Mouse (Mus musculus) heart, adult 8-10 months (tissue): ENCODE measurements around the gene Ifi35. TPM values are rescaled to one million over a fixed set of nuclear protein-coding genes. Genes with fewer than 3 reads are reported as not detected.
"Not testable (repeated sequence)": the region's sequence is repeated elsewhere in the genome, so short reads cannot be mapped to it uniquely, and the experiment has no call there.

ENCODE experiments used
- DNase-seq: peaks from one replicate; pipeline ENCODE4 v3.0.0; 2022; ENCODE audit warnings: low spot score
- total RNA-seq, 4 experiments: library from RNA; stranded (reverse); gene quantifications; 2 replicates each; pipeline ENCODE4 v1.2.4; 2022

The Ifi35 gene
- total RNA-seq, 4 experiments from 2014 or later: 13.4 to 14.6 (median 13.9) TPM

DNA sequence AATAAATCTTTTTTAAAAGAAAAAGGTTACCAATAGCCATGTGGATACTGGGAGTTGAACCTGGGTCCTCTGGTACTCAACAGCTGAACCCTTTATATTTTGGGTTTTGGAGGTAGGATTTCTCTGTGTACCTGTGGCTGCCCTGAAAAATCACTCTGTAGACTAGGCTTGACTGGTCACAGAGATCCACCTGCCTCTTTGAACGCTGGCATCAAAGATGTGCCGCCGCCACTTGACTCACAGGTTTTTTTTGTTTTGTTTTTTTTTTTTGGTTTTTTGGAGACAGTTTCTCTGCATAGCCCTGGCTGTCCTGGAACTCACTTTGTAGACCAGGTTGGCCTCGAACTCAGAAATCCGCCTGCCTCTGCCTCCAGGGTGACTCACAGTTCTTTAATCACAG lies 421 bp upstream of the Ifi35 start:
- DNase-seq: no peak

GRCm38 (mm10) chr11:101448899-101449298 lies 692 bp downstream of the Ifi35 start:
- DNase-seq: no peak

- DNase-seq: not testable (repeated sequence)
Measured at GRCm38 (mm10) chr11:101449596-101449995, 1.4 kb downstream of the Ifi35 start.

- no peak for DNase-seq
Measured at GRCm38 (mm10) chr11:101450394-101450793, 2.2 kb downstream of the Ifi35 start.

DNA sequence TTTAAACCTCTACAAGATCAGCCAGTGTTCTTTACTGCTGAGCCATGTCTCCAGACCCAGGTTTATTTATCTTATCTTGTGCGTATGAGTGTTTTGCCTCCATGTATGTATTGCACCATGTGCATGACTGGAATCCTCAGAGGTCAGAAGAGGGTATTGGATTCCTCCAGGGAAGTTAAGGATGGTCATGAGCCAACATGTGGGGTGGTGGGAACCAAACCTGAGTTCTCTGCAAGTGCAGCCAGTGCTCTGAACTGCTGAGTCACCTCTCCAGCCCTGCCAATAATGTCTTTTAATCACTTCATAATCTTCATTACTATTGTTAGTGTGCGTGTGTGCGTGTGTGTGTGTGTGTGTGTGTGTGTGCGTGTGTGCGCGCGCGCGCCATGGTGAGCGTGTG lies 3.3 kb downstream of the Ifi35 start:
- no peak for DNase-seq

GRCm38 (mm10) chr11:101452093-101452774 lies 4.0 kb downstream of the Ifi35 start:
- no peak for DNase-seq

- no peak for DNase-seq
Measured at GRCm38 (mm10) chr11:101454702-101455101, 6.5 kb downstream of the Ifi35 start.

- no peak for DNase-seq
Measured at GRCm38 (mm10) chr11:101455627-101456026, 7.4 kb downstream of the Ifi35 start.

DNA sequence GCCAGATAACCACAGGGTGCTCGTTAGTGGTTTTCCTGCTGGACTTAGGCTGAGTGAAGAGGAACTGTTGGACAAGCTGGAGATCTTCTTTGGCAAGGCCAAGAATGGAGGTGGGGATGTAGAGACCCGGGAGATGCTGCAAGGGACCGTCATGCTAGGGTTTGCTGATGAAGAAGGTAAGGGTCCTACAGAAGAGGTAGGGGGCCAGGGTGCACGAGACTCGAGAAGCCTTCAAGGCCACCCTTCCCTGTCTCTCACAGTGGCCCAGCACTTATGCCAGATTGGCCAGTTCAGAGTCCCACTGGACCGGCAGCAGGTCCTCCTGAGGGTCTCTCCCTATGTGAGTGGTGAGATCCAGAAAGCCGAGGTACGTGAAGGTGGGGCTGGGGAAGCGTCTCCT lies 9.4 kb downstream of the Ifi35 start:
- DNase-seq: no peak

- DNase-seq: no peak
Measured at GRCm38 (mm10) chr11:101458217-101458616, 10.0 kb downstream of the Ifi35 start.

DNA sequence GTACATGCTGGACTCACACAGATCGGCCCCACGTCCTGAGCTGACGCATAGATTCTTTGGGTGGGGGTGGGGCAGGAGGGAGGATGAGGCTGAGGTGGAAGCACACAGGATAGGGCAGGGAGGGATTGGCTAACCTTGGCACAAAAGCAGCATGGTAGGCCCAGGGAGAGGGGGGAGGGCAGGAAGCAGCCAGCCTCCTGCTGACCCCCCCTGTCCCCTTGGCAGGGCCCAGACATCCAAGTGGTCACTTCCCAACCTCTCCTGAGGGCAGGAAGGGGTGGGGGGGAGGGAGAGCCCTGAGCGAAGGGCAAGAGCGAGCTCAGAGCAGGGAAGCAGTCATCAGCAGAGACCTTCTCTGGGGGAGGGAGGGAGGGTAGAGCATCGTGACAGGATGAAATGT lies 11.5 kb downstream of the Ifi35 start:
- no peak for DNase-seq

GRCm38 (mm10) chr11:101460321-101460720 lies 12.1 kb downstream of the Ifi35 start:
- no peak for DNase-seq

DNA sequence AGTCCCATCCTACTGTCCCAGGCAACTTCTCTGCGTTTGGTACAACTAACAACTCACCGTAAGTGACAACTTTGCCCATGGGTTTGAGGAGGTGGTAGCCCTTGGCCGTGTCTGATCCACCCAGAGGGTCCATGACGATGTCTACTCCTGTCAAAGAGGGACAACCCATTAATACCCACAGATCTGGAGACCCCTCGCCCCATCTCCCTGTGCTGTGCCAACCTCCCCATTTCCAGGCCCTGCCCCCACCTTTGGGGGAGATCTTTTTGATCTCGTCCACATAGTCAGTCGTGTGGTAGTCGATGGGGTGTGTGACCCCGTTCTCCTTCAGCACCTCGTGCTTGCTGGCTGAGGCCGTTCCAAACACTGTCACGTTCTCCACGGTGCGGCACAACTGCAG lies 13.9 kb downstream of the Ifi35 start:
- DNase-seq: no peak

- DNase-seq: no peak
Measured at GRCm38 (mm10) chr11:101462583-101463440, 14.6 kb downstream of the Ifi35 start.

- no peak for DNase-seq
Measured at GRCm38 (mm10) chr11:101464211-101465100, 16.2 kb downstream of the Ifi35 start, which contains the start of gene Rnd2. Gene Rnd2, plus strand, starts transcription at chr11:101464999.

GRCm38 (mm10) chr11:101465101-101465868 lies 17.1 kb downstream of the Ifi35 start:
- DNase-seq: peak; percentile 73

- peak; percentile 70 for DNase-seq
Measured at GRCm38 (mm10) chr11:101465869-101466551, 17.8 kb downstream of the Ifi35 start, which contains the start of gene Vat1. Gene Vat1, minus strand, starts transcription at chr11:101466230.

DNA sequence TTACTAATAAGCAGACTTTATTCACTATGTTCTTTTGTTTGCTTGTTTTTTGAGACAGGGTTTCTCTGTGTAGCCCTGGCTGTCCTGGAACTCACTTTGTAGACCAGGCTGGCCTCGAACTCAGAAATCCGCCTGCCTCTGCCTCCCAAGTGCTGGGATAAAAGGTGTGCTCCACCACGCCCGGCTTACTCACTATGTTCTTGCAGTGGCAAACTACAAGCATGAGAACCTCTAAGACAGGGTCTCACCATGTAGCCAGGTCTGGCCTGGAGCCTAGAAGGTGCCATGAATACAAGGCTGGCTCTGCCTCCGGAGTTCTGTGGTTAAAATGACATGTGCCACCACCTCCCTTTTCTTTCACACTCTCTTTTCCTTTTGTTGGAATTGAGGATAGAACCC lies 18.3 kb downstream of the Ifi35 start:
- not testable (repeated sequence) for DNase-seq

- peak; percentile 74 for DNase-seq
Measured at GRCm38 (mm10) chr11:101467477-101468262, 19.5 kb downstream of the Ifi35 start.
